Mouse (Mus musculus) CD4-positive helper T cell, adult 2 months (primary cell): ENCODE measurements around the gene Arhgap24.

ENCODE experiments used
- DNase-seq: peaks from one replicate; pipeline ENCODE4 v3.0.0-alpha.2; 2012; ENCODE audit warnings: low read depth, missing footprints, low spot score

The Arhgap24 gene

GRCm38 (mm10) chr5:102742554-102743255, 261.5 kb downstream of the Arhgap24 start:
- no peak for DNase-seq

GRCm38 (mm10) chr5:102743436-102743835, 262.2 kb downstream of the Arhgap24 start:
- DNase-seq, result no peak

GRCm38 (mm10) chr5:102744051-102744450, 262.9 kb downstream of the Arhgap24 start:
- no peak for DNase-seq

GRCm38 (mm10) chr5:102748146-102748545, 267.0 kb downstream of the Arhgap24 start:
- DNase-seq, result no peak

- no peak for DNase-seq
Observed at GRCm38 (mm10) chr5:102749020-102749419, 267.8 kb downstream of the Arhgap24 start.

- DNase-seq, result no peak
Observed at GRCm38 (mm10) chr5:102750674-102751073, 269.5 kb downstream of the Arhgap24 start.

GRCm38 (mm10) chr5:102751661-102752307, 270.6 kb downstream of the Arhgap24 start:
- no peak for DNase-seq

GRCm38 (mm10) chr5:102752308-102752663, 271.1 kb downstream of the Arhgap24 start:
- no peak for DNase-seq

- no peak for DNase-seq
Observed at GRCm38 (mm10) chr5:102757040-102757439, 275.8 kb downstream of the Arhgap24 start.

GRCm38 (mm10) chr5:102765694-102766093, 284.5 kb downstream of the Arhgap24 start:
- no peak for DNase-seq

- peak; percentile 16 for DNase-seq
Observed at GRCm38 (mm10) chr5:102766311-102767057, 285.3 kb downstream of the Arhgap24 start.

GRCm38 (mm10) chr5:102767058-102767444, 285.9 kb downstream of the Arhgap24 start:
- no peak for DNase-seq

GRCm38 (mm10) chr5:102767822-102768221, 286.6 kb downstream of the Arhgap24 start:
- DNase-seq, result no peak

- no peak for DNase-seq
Observed at GRCm38 (mm10) chr5:102768385-102769080, 287.3 kb downstream of the Arhgap24 start.

- DNase-seq, result no peak
Observed at GRCm38 (mm10) chr5:102770611-102771010, 289.4 kb downstream of the Arhgap24 start.

- no peak for DNase-seq
Observed at GRCm38 (mm10) chr5:102774500-102774899, 293.3 kb downstream of the Arhgap24 start.

GRCm38 (mm10) chr5:102777255-102777654, 296.1 kb downstream of the Arhgap24 start:
- DNase-seq, result peak; percentile 9

- DNase-seq, result peak; percentile 43
Observed at GRCm38 (mm10) chr5:102777852-102778251, 296.7 kb downstream of the Arhgap24 start.

- peak; percentile 10 for DNase-seq
Observed at GRCm38 (mm10) chr5:102778253-102778652, 297.1 kb downstream of the Arhgap24 start.

- no peak for DNase-seq
Observed at GRCm38 (mm10) chr5:102783585-102783984, 302.4 kb downstream of the Arhgap24 start.

GRCm38 (mm10) chr5:102786123-102786522, 304.9 kb downstream of the Arhgap24 start:
- DNase-seq, result no peak

GRCm38 (mm10) chr5:102788437-102788836, 307.2 kb downstream of the Arhgap24 start:
- DNase-seq, result no peak
